Mouse (Mus musculus) stomach, postnatal 0 days (tissue): Measurements from ENCODE around the gene Il1rl1. TPM values are rescaled to one million over a fixed set of nuclear protein-coding genes. Genes with fewer than 3 reads are reported as not detected.

Experiments
- ATAC-seq: fragments of 200-750 bp; cut with Nextera tagmentation; 2 replicates; pipeline ENCODE4 v1.8.0; 2017; ENCODE audit not compliant: low FRiP score, low TSS enrichment
- DNase-seq: peaks from one replicate; pipeline ENCODE4 v3.0.0-alpha.2; 2016; ENCODE audit warnings: low spot score
- H3K27ac ChIP-seq: fragments of 300-500 bp; sonication (generic); replicated peaks from 2 replicates; pipeline ENCODE4 v1.5.1; 2014; ENCODE audit warnings: mild to moderate bottlenecking, control low read depth
- H3K27me3 ChIP-seq: fragments of 300-500 bp; sonication (generic); 2 replicates; pipeline ENCODE4 v1.6.1; 2014; ENCODE audit warnings: low read length; ENCODE audit not compliant: control insufficient read depth, insufficient read depth
- H3K36me3 ChIP-seq: fragments of 300-500 bp; sonication (generic); 2 replicates; pipeline ENCODE4 v1.6.1; 2014; ENCODE audit warnings: low read length, mixed read lengths; ENCODE audit not compliant: control insufficient read depth, insufficient read depth
- H3K4me1 ChIP-seq: fragments of 300-500 bp; sonication (generic); replicated peaks from 2 replicates; pipeline ENCODE4 v1.6.1; 2014; ENCODE audit warnings: antibody characterized with exemption; ENCODE audit not compliant: control insufficient read depth, insufficient read depth
- H3K4me2 ChIP-seq: fragments of 300-500 bp; sonication (generic); replicated peaks from 2 replicates; pipeline ENCODE4 v1.6.1; 2014; ENCODE audit warnings: low read depth, mild to moderate bottlenecking, control low read depth, moderate library complexity
- H3K4me3 ChIP-seq: fragments of 300-500 bp; sonication (generic); 2 replicates; pipeline ENCODE4 v1.5.1; 2014; ENCODE audit warnings: low read depth, low read length, control low read depth
- H3K9ac ChIP-seq: fragments of 300-500 bp; sonication (generic); 2 replicates; pipeline ENCODE4 v1.6.1; 2014; ENCODE audit warnings: mild to moderate bottlenecking, low read length, control low read depth, mixed read lengths
- H3K9me3 ChIP-seq: fragments of 300-500 bp; sonication (generic); 2 replicates; pipeline ENCODE4 v1.6.1; 2016; ENCODE audit warnings: low read length; ENCODE audit not compliant: control insufficient read depth
- CTCF ChIP-seq: IDR thresholded peaks from 2 replicates; pipeline ENCODE4 v1.5.1; 2016; ENCODE audit warnings: antibody characterized with exemption, low read depth, mild to moderate bottlenecking, moderate library complexity
- EP300 ChIP-seq: optimal IDR thresholded peaks from 2 replicates; pipeline ENCODE3; 2016; ENCODE audit warnings: antibody characterized with exemption
- WGBS: fragments of 180-500 bp; shearing (Covaris S2); extraction: QIAGEN DNeasy Blood & Tissue Kit; methylation state at CpG from one replicate; pipeline ENCODE4 v1.1.7; 2014; 5-methylcytosine and 5-hydroxymethylcytosine counted together
- polyA plus RNA-seq: library from polyadenylated mRNA; unstranded; fragments of >200 nt; fragmentation: Nextera tagmentation; extraction: Ambion mirVana; gene quantifications from 2 replicates; pipeline ENCODE4 v1.2.1, GENCODE M21; 2015

Il1rl1 gene
- polyA plus RNA-seq, 1 experiment from 2014 or later: 0.55 TPM

DNA sequence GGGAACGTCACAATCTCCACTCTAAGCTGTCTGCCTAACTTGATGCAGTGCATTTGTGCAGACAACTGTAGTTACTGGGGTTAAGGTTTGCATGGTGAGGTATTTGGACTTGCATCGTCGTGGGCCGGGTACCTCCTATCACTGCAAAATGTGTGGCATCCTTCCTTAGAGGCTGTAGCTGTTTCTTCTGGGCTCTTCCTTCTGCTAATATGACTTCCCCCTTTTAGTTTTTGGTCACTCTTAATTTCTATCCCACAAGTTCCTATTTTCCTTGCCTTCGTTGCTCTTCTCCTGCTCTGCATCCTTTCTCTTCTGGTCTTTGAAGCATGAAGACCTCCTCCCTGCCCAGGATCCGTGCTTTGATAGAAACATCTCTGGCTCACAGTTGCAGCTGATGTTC lies 36.8 kb upstream of the Il1rl1 start:
- no peak for ATAC-seq
- Histone ChIP-seq H3K9ac (no peak overlapping the region), H3K4me1 (no peaks in the 10 kb centered on the region), H3K36me3 (no peaks in the 10 kb centered on the region), H3K27ac (no peak overlapping the region), H3K4me2 (no peak overlapping the region), H3K4me3 (no peak overlapping the region), H3K27me3 (no peaks in the 10 kb centered on the region), H3K9me3 (no peaks in the 10 kb centered on the region)
- no peak for DNase-seq
- TF ChIP-seq EP300 (no peak), CTCF (no peak)
- 72% methylated on average over 6 of the region's 6 CpGs for WGBS

DNA sequence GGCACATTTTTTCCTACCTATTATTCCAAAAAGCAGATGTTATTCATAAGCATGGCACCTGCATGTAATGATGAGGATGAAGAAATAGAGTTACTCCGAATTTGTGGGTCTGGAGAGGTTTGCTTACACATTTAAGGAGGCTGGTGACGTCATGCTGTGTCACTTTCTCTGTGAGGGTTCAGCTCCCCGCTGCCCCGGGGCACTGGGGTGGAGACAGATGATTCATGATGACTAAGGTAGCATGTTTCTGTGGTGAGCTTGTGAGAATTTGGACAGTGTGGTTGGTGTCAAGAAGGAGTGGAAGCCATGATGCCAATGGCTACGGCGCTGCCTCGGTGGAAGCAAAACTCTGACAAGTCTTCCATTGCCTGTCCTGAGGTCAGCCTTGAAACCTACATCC lies 36.2 kb upstream of the Il1rl1 start:
- Histone ChIP-seq H3K9ac (no peak overlapping the region), H3K4me1 (no peaks in the 10 kb centered on the region), H3K27me3 (no peaks in the 10 kb centered on the region), H3K36me3 (no peaks in the 10 kb centered on the region), H3K9me3 (no peaks in the 10 kb centered on the region), H3K4me3 (no peak overlapping the region), H3K27ac (no peak overlapping the region), H3K4me2 (no peak overlapping the region)
- WGBS: 83% methylated on average over 7 of the region's 7 CpGs
- ATAC-seq: no peak
- TF ChIP-seq EP300: no peak
- no peak for TF ChIP-seq CTCF
- no peak for DNase-seq

DNA sequence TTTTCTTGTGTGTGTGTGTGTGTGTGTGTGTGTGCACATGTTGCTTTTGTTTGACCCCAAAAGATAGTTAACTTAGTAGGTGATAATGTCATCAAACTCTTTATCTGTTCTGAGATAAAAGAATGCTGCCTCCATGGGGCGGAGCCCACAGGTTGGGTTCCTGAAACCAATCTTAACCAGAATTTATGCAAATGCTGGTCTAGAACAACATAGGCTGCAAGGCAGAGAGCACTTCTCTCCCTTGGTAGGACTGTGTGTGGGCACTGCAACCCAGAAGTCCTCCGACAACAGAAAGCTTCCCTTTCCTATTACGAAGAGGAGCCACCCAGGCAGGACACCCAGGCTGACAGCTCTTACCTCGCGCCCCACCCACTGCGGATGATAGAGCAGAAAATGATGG lies 29.7 kb upstream of the Il1rl1 start:
- H3K4me2 ChIP-seq: no peak overlapping the region
- WGBS: 93% methylated on average over 6 of the region's 6 CpGs
- no peaks in the 10 kb centered on the region for H3K9me3 ChIP-seq
- TF ChIP-seq EP300: no peak
- TF ChIP-seq CTCF: no peak
- H3K27ac ChIP-seq: no peak overlapping the region
- DNase-seq (no peak), ATAC-seq (no peak)
- H3K36me3 ChIP-seq: no peaks in the 10 kb centered on the region
- no peak overlapping the region for H3K9ac ChIP-seq
- no peaks in the 10 kb centered on the region for H3K4me1 ChIP-seq
- H3K27me3 ChIP-seq: no peaks in the 10 kb centered on the region
- H3K4me3 ChIP-seq: no peak overlapping the region

DNA sequence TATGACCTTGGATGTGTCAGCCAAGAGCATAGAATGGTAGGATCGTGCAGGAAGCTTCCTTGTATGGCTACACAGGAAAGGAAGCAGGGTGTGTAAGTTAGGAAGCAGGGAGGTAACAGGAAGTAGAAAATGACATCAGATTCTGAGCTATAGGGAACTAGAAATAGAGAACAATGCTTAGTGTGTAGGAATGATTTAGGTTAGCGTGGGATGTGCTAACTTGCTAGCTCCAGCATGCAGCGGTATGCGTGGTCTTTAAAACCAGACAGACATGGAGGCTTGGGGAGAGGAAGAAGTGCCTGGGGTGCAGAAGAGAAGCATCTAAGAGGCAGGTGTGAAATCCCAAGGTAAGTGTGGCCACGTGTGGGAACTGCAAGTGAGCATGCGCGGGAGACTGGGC lies 24.7 kb upstream of the Il1rl1 start:
- H3K27ac ChIP-seq: no peak overlapping the region
- ATAC-seq (no peak), DNase-seq (no peak)
- H3K9me3 ChIP-seq: no peaks in the 10 kb centered on the region
- no peaks in the 10 kb centered on the region for H3K4me1 ChIP-seq
- WGBS: 75% methylated on average over 7 of the region's 7 CpGs
- no peak for TF ChIP-seq CTCF
- H3K4me2 ChIP-seq: no peak overlapping the region
- no peaks in the 10 kb centered on the region for H3K27me3 ChIP-seq
- no peak overlapping the region for H3K4me3 ChIP-seq
- H3K36me3 ChIP-seq: no peaks in the 10 kb centered on the region
- H3K9ac ChIP-seq: no peak overlapping the region

DNA sequence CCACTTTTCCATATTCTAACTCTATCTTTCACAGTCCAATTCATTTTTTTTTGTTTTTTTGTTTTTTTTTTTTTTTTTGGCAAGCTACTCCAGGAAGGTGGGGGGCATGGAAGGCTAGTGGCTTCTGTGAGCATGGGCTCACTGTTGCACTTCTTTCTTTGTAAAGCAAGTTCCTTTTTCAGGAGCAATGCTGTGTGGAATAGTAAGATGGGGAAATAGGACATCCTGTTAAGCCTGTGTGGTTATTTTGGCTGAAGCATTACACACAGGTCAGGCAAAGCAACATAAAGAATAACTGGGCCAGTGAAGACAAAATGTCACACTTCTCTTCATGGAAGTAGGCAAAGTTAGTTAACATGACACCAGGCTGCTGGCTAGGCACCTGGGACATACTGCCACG lies 19.5 kb upstream of the Il1rl1 start:
- H3K27me3 ChIP-seq: no peaks in the 10 kb centered on the region
- H3K4me2 ChIP-seq: no peak overlapping the region
- no peaks in the 10 kb centered on the region for H3K9me3 ChIP-seq
- TF ChIP-seq EP300: no peak
- no peak for TF ChIP-seq CTCF
- ATAC-seq (no peak), DNase-seq (no peak)
- H3K27ac ChIP-seq: no peak overlapping the region
- no peaks in the 10 kb centered on the region for H3K36me3 ChIP-seq
- H3K4me1 ChIP-seq: no peaks in the 10 kb centered on the region
- H3K4me3 ChIP-seq: no peak overlapping the region
- WGBS: 52% methylated on average over 1 of the region's 1 CpGs
- no peak overlapping the region for H3K9ac ChIP-seq

DNA sequence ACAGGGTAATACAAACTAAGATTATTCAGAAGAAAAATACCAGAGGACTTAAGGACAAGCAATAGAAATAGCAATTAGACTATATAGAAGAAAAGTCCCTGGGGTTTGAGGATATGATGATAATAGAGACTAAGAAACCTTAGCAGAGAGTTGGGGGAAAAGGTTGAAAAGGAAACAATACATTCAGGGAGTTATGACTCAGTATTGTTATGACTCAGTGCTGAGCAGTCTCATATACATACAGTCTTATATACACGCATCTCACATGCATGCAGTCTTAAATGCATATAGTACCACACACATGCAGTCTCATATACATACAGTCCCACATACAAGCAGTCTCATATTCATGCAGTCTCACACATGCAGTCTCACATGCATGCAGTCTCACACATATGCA lies 16.3 kb upstream of the Il1rl1 start:
- DNase-seq (no peak), ATAC-seq (no peak)
- no peaks in the 10 kb centered on the region for H3K4me1 ChIP-seq
- no peak overlapping the region for H3K9ac ChIP-seq
- H3K36me3 ChIP-seq: no peaks in the 10 kb centered on the region
- TF ChIP-seq CTCF (no peak), EP300 (no peak)
- no peak overlapping the region for H3K27ac ChIP-seq
- H3K4me2 ChIP-seq: no peak overlapping the region
- no peaks in the 10 kb centered on the region for H3K27me3 ChIP-seq
- H3K9me3 ChIP-seq: no peaks in the 10 kb centered on the region
- H3K4me3 ChIP-seq: no peak overlapping the region
- 96% methylated on average over 1 of the region's 1 CpGs for WGBS
